Mouse (Mus musculus) gonadal fat pad, adult 2 months (tissue): ENCODE results near the gene Itga10. TPM values are rescaled to one million over a fixed set of nuclear protein-coding genes. Genes with fewer than 3 reads are reported as not detected.
"Not testable (repeated sequence)": the region's sequence is repeated elsewhere in the genome, so short reads cannot be mapped to it uniquely, and the experiment has no call there.

ENCODE experiments used
- DNase-seq: peaks from one replicate; pipeline ENCODE4 v3.0.0-alpha.2; 2012; ENCODE audit warnings: low read depth
- polyA plus RNA-seq: library from polyadenylated mRNA; depleted of rRNA; stranded (reverse); fragments of >200 nt; gene quantifications from 2 replicates; pipeline ENCODE4 v1.2.3, GENCODE M21; 2012

Itga10 gene
- polyA plus RNA-seq, 1 experiment, result 2.5 TPM

DNA sequence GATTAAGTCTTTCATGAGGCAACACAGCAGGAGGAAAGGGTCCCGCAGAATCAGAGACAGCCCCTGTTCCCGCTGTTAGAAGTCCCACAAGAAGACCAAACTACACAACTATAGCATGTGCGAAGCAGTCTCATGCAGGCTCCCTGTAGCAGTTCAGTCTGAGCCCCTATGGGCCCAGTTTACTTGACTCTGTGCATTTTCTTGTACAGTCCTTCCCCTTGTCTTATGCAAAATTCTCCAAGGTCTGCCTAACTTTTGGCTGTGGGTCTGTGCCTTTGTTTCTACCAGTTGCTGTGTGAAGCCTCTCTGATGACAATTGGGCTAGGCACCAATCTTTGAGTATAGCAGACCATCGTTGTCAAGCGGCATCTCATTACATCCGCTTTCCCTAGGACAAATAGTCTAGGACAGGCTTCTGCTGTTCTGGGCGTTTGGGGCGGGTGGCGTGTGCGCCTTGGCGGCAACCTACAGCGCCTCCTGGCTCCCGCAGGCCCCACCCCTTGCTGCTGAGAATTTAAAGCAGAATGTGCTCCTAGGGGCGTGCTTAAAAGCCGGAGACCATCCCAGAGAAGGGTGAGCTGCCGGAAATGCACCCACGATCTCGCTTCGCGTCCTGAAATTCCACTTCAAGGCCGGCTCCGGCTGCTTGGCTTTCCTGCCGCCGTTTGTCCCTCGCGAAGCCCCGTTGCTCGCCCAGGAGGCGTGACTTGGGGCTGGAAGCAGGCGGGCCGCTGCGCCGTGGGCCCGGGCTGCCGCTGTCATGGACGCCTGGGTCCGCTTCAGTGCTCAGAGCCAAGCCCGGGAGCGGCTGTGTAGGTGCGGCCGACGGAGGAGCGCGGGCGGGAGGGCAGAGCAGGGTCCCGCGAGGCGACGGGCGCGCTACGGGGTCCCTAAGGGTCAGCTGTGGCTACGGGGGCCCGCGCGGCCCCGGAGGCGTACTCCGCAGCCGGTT, 10.2 kb upstream of the Itga10 start, which contains the start of the genes Pex11b and Gm42957:
Gene Pex11b (plus strand): TSS at position 449 of the 952 bp plus-strand sequence.
Gene Gm42957 (plus strand): TSS at position 547 of the 952 bp plus-strand sequence.
- peak; percentile 49 for DNase-seq

GRCm38 (mm10) chr3:96635906-96636305, 9.5 kb upstream of the Itga10 start:
- no peak for DNase-seq

DNA sequence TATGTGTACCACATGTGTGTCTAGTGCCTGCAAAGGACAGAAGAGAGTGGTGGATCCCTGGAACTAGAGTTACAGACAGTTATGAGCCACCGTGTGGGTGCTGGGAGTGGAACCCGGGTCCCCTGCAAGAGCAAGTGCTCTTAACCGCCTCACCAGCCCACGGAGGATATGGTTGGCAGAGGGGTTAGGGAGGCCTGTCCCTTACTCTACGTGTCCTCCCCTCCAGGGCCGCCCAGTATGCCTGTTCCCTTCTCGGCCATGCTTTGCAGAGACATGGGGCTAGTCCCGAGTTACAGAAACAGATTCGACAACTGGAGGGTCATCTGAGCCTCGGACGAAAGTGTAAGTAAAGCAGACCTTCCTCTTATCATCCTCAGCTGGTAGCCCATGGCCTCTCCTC, 8.9 kb upstream of the Itga10 start:
- DNase-seq, result no peak

DNA sequence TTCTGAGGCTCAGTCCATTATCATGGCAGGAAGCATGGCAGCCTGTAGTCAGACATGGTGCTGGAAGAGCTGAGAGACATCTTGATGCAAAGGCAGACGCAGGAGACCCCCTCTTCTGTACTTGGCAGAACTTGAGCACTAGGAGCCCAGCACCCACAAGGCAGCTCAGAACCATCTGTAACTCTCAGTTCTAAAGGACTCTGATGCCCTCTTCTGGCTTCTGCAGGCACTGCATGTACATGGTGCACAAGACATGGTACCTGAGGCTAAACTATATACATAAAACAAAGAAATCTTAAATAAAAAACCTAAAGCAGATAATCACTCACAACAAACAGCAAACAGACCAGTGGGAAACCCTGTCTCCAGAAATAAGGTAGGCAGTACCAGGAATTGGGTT, 6.2 kb upstream of the Itga10 start:
- no peak for DNase-seq

DNA sequence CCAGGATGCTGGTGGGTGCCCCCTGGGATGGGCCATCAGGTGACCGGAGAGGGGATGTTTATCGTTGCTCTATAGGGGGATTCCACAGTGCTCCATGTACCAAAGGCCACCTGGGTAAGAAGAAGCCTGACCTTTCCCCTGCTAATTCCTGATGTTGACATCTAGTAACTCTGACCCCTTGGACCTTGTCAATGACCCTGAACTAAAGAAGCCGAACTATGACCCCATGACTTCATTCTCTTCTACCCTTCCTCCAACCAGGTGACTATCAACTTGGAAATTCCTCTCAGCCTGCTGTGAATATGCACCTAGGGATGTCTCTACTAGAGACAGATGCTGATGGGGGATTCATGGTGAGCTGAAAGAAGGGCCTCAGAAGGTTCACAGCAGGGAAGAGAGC, 2.0 kb downstream of the Itga10 start:
- DNase-seq, result no peak

DNA sequence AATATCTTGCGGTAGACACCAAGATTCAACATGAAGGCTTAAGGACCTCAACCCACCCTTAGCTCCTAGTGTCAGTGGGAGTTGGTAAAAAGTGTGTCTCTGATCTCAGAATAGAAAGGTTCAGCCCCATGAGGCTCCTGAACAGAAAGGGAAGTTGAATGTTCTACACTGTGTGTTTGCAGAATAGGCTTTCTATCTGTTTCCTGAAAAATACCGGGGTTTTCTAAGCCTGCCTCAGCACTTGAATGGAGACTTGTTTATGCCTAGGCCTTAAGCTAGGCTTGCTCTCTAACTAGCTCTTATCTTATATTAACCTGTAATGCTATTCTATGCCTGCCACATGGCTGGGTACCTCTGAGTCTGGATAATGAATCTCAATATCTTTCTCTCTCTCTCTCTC, 15.5 kb downstream of the Itga10 start:
- DNase-seq, result no peak

DNA sequence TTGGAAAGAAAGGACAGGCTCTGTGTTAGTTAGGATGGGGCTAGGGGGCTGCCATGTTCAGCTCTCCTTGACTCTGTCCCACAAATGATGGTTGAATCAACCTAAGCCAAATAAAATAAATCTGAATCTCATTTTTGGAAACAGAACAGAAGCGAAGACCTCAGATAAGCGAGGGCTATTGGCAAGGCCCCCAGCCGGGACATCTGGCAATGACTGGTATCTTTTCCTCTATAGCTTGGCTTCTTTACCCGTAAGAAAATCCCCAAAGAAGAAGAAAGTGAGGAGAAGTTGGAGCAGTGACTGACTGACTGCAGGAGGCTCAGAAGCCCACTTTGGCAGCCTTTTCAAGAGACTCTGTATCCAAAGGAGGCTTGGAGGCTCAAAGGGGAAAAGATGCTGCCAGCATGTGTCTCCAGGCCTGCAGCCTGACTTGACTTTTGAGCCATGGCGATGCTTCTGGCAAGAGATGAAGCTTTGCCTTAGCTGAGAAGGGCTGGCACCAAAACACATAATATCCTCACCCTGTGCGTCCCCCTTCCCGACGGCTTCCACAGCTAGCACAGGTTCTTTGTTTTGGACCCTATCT, 17.4 kb downstream of the Itga10 start:
- no peak for DNase-seq

- no peak for DNase-seq
These were observed 18.3 kb downstream of the Itga10 start for GRCm38 (mm10) chr3:96663432-96664239.

GRCm38 (mm10) chr3:96665732-96666363, 20.5 kb downstream of the Itga10 start:
- not testable (repeated sequence) for DNase-seq

GRCm38 (mm10) chr3:96666916-96667315, 21.5 kb downstream of the Itga10 start:
- DNase-seq, result no peak

DNA sequence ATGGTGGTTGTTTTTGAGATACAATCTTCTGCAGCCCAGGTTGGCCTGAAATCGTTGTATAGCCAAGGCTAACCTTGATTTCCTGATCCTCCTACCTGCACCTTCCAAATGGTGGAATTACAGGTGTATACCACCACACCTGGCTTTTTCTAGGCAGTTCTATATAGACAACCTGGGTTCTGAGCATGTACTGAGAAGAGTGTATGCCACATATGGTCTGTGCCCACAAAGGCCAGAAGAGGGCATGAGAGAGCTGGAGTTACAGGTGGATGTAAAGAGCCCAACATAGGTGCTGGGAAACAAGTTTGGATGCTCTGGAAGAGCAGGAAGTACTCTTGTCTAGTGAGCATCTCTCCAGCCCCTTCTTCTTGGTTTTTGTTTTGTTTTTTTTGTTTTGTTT, 21.9 kb downstream of the Itga10 start:
- no peak for DNase-seq

DNA sequence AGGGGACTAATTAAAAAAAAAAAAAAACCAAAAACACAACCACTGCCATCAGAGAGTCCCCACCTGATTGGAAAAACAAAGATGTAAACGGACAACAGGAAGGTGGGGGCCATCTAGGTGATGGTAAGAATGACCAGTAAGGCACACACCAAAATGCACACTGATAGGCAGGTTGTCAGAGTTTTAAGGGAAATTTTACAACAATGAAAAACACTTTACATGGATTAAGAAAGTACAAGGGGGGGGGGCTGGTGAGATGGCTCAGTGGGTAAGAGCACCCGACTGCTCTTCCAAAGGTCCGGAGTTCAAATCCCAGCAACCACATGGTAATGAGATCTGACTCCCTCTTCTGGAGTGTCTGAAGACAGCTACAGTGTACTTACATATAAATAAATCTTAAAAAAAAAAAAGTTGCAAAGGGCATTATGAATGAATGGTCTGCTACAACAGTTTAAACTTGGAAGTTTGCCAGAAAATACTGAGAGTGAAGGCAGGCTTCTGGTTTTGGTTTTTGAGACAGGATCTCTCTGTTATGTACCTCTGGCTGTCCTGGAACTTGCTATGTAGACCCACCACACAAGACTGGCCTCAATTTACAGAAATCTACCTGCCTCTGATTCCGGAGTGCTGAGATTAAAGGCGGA, 23.2 kb downstream of the Itga10 start:
- no peak for DNase-seq

DNA sequence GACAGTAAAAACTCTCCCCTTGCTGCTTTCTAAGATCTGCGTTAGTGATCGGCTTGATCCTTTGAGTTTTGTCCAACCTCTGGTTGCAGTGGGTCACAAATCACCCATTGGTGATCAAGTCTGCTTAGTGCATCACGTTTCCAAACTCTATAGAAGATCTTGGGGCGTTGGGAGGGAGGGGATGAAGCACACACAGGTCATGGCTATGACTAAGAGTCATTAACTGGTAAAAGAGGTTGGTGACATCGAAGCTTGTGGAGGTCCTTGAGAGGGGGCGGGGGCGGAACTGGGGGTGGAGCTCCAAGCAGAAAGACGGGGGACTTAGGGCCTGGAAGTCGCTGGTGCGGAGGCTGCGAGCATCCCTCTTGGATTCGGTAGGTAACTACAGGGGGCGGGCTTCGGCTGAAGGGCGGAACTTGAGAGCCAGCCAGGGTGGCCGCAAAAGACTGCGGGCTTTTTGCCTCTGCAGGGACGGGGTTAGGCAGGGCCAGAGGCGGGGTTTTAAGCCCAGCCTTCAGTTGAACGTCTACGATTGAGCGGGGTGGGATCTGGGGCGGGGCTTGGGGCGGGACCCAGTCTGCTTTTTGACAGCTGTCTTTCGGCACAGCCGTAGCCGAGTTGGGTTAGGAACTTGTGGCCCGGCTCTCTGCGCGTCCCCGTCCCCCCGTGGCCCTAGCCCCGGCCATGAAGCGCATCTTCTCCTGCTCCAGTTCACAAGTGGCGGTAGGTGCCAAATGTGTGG, 24.5 kb downstream of the Itga10 start, which contains the start of gene Ankrd35:
Gene Ankrd35 (plus strand): TSS at position 405 of the 742 bp plus-strand sequence.
- DNase-seq, result no peak

DNA sequence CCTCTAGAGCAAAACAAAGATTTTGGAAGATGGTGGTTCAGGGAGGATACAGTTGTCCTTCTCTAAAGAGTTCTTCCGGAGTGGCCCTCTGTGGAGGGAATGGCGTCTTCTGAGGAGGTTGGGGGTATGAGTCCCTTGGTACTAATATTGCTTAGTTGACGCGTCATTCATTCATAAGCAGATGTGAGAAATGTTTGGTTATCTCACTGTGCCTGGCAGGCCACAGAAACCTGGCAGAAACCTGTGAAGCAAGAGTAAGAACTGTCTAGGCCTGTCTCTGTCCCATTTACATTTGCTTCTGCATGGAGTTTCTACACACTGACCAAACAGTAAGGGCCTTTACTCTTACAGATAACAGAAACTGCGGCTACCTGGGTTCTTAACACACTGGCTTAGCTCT, 26.1 kb downstream of the Itga10 start:
- no peak for DNase-seq

- DNase-seq, result no peak
These were observed 28.1 kb downstream of the Itga10 start for GRCm38 (mm10) chr3:96673514-96673913.

GRCm38 (mm10) chr3:96674442-96674841, 29.1 kb downstream of the Itga10 start:
- no peak for DNase-seq

GRCm38 (mm10) chr3:96675171-96675570, 29.8 kb downstream of the Itga10 start:
- no peak for DNase-seq

DNA sequence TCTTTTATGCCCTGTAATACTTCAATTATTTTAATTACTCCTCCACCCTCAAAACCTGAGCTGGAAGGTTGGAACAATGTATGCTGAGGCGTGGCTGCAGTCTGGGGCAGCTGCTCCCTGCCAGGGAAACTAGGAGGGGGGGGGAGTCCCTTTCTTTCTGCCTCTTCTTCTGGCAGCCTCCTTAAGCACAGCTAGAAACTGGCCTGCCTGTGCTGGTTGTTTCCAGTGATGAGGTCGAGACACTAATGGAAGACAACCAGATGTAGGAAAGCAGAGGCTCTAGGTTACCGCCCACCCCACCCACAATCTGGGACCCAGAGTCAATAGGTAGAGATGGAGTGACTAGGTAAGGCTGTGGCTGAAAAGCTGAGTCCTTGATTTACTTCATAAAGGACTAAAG, 30.3 kb downstream of the Itga10 start:
- DNase-seq, result no peak

DNA sequence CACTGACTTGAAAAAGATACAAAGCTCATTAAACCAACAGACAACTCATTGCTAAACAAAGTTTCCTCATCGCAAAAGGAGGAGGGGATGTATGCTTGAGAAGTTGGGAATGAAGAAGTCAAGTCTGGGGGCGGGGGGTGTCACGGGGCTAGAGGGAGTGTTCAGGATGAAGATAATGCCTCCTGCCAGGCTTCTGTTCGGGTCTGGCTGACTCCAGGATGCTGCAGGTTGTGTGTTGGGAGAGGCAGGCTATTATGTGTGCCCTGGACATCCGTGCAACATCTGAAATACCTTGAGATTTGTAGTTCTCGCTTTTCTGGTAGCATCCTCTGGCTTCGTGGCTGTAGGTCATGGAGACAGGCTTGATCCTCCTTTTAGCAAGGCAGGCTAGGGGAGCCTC, 33.1 kb downstream of the Itga10 start:
- DNase-seq, result no peak

- no peak for DNase-seq
These were observed 33.8 kb downstream of the Itga10 start for GRCm38 (mm10) chr3:96679159-96679674.
